In genomic region chr17:89082897-89083296, GRCm38 (mm10) we compare ENCODE assay signal across 25 mouse cellular contexts.
"Had no signal": no experiment of that assay in that cellular context is flagged by ENCODE, and none has a peak within 500 bp of the region (broad histone marks: within the 10 kb centered on the region; RNA-seq: fewer than 3 reads in every experiment).

No protein-coding gene starts in this region.

- H3K36me3 ChIP-seq: heart, embryonic 10.5 days; heart, embryonic 12.5 days; hindbrain, embryonic 10.5 days; hindbrain, embryonic 12.5 days; intestine, embryonic 15.5 days; limb, embryonic 15.5 days; liver, embryonic 12.5 days had no signal

- H3K4me2 ChIP-seq: heart, embryonic 12.5 days; hindbrain, embryonic 12.5 days; hindbrain, embryonic 14.5 days; intestine, embryonic 15.5 days; limb, embryonic 15.5 days; liver, embryonic 12.5 days had no signal

- DNase-seq: gastrocnemius, adult 2 months; gastrocnemius, postnatal 10 days; gastrocnemius, postnatal 25 days; heart, adult 18-20 months; heart, postnatal 10 days; heart, postnatal 4 days; kidney, adult 18-20 months; kidney, adult 8-10 months; kidney, postnatal 10 days; kidney, postnatal 25 days; kidney, postnatal 4 days had no signal

- H3K9me3 ChIP-seq: heart, embryonic 10.5 days; heart, embryonic 12.5 days; hindbrain, embryonic 10.5 days; hindbrain, embryonic 12.5 days; intestine, embryonic 15.5 days; limb, embryonic 15.5 days; liver, embryonic 12.5 days had no signal

- H3K9ac ChIP-seq: heart, embryonic 12.5 days; hindbrain, embryonic 12.5 days; hindbrain, embryonic 14.5 days; intestine, embryonic 15.5 days; limb, embryonic 15.5 days; liver, embryonic 12.5 days; liver, embryonic 14.5 days had no signal

- H3K4me3 ChIP-seq: gastrocnemius, adult 2 months; heart, embryonic 10.5 days; heart, embryonic 12.5 days; hindbrain, embryonic 10.5 days; hindbrain, embryonic 12.5 days; intestine, embryonic 15.5 days; layer of hippocampus, adult 2 months; left cerebral cortex, adult 2 months; limb, embryonic 15.5 days; liver, embryonic 12.5 days had no signal

- H3K27ac ChIP-seq: gastrocnemius, adult 2 months; heart, embryonic 10.5 days; hindbrain, embryonic 10.5 days; hindbrain, embryonic 12.5 days; hindbrain, embryonic 14.5 days; intestine, embryonic 15.5 days; layer of hippocampus, adult 2 months; left cerebral cortex, adult 2 months; limb, embryonic 15.5 days; liver, embryonic 12.5 days; liver, embryonic 14.5 days had no signal

- ATAC-seq: hindbrain, embryonic 16.5 days; inflammation-experienced regulatory T-cells, adult 6 months; intestine, embryonic 15.5 days; intestine, postnatal 0 days; liver, embryonic 12.5 days had no signal

- H3K27me3 ChIP-seq: heart, embryonic 12.5 days; hindbrain, embryonic 12.5 days; intestine, embryonic 15.5 days; limb, embryonic 15.5 days; liver, embryonic 12.5 days had no signal

- H3K4me1 ChIP-seq: heart, embryonic 10.5 days; heart, embryonic 12.5 days; hindbrain, embryonic 10.5 days; hindbrain, embryonic 12.5 days; intestine, embryonic 15.5 days; limb, embryonic 15.5 days; liver, embryonic 12.5 days had no signal
